Mouse (Mus musculus): ENCODE results near the gene Esp23. TPM values are rescaled to one million over a fixed set of nuclear protein-coding genes. Genes with fewer than 3 reads are reported as not detected.
"Not testable (repeated sequence)": the region's sequence is repeated elsewhere in the genome, so short reads cannot be mapped to it uniquely, and the experiment has no call there.

Gene Esp23
- polyA plus RNA-seq (2015; fragmentation: Nextera tagmentation; extraction: Ambion mirVana), result not detected in 2 replicates

GRCm38 (mm10) chr17:39076937-39077336 lies at the start of gene Esp23:
Gene Esp23, minus strand, starts transcription at chr17:39077037.
- Histone ChIP-seq H3K27ac (ENCODE audit: low read length) (no peak within 1 kb of the TSS), H3K27me3 (ENCODE audit: control insufficient read depth, insufficient read depth, low read depth, low read length) (no peaks in the 10 kb centered on the region), H3K4me1 (ENCODE audit: control insufficient read depth, insufficient read depth, low read length) (no peaks in the 10 kb centered on the region), H3K9me3 (replicated peaks; ENCODE audit: control insufficient read depth, low read length, poor library complexity, severe bottlenecking) (peaks cover 9% of the 10 kb centered on the region), H3K4me2 (ENCODE audit: low read length) (no peak within 1 kb of the TSS), H3K4me3 (ENCODE audit: low read depth, low read length) (no peak within 1 kb of the TSS), H3K9ac (ENCODE audit: low read depth, low read length) (no peak within 1 kb of the TSS), H3K36me3 (ENCODE audit: control insufficient read depth, insufficient read depth, low read length) (no peaks in the 10 kb centered on the region)
- WGBS, result 64% methylated on average over 1 of the region's 1 CpGs
- ATAC-seq, result no peak

- ATAC-seq; H3K27ac ChIP-seq (ENCODE audit: low read length); H3K27me3 ChIP-seq (ENCODE audit: control insufficient read depth, insufficient read depth, low read depth, low read length); H3K36me3 ChIP-seq (ENCODE audit: control insufficient read depth, insufficient read depth, low read length); H3K9ac ChIP-seq (ENCODE audit: low read depth, low read length); H3K4me2 ChIP-seq (ENCODE audit: low read length); H3K4me1 ChIP-seq (ENCODE audit: control insufficient read depth, insufficient read depth, low read length); H3K4me3 ChIP-seq (ENCODE audit: low read depth, low read length): not testable (repeated sequence)
- 71% methylated on average over 11 of the region's 11 CpGs for WGBS
- peaks cover 13% of the 10 kb centered on the region for H3K9me3 ChIP-seq (replicated peaks; ENCODE audit: control insufficient read depth, low read length, poor library complexity, severe bottlenecking)
These were observed 30.3 kb upstream of the Esp23 start for GRCm38 (mm10) chr17:39107126-39107525.

- 90% methylated on average over 1 of the region's 1 CpGs for WGBS
- Histone ChIP-seq H3K27ac (ENCODE audit: low read length) (no peak within 1 kb of the TSS), H3K4me3 (ENCODE audit: low read depth, low read length) (no peak within 1 kb of the TSS), H3K4me1 (ENCODE audit: control insufficient read depth, insufficient read depth, low read length) (no peaks in the 10 kb centered on the region), H3K9ac (ENCODE audit: low read depth, low read length) (no peak within 1 kb of the TSS), H3K27me3 (ENCODE audit: control insufficient read depth, insufficient read depth, low read depth, low read length) (no peaks in the 10 kb centered on the region), H3K9me3 (replicated peaks; ENCODE audit: control insufficient read depth, low read length, poor library complexity, severe bottlenecking) (no peaks in the 10 kb centered on the region), H3K36me3 (ENCODE audit: control insufficient read depth, insufficient read depth, low read length) (no peaks in the 10 kb centered on the region), H3K4me2 (ENCODE audit: low read length) (no peak within 1 kb of the TSS)
- no peak for ATAC-seq
These were observed 18.2 kb upstream of the Esp23 start, which contains the start of gene Esp22 for GRCm38 (mm10) chr17:39095034-39095433. Gene Esp22, plus strand, starts transcription at chr17:39095334.

- Histone ChIP-seq H3K4me2 (ENCODE audit: low read length) (no peak overlapping the region), H3K4me3 (ENCODE audit: low read depth, low read length) (no peak overlapping the region), H3K27me3 (ENCODE audit: control insufficient read depth, insufficient read depth, low read depth, low read length) (no peaks in the 10 kb centered on the region), H3K36me3 (ENCODE audit: control insufficient read depth, insufficient read depth, low read length) (no peaks in the 10 kb centered on the region), H3K9me3 (replicated peaks; ENCODE audit: control insufficient read depth, low read length, poor library complexity, severe bottlenecking) (peaks cover 9% of the 10 kb centered on the region; the same call in 1 of the 2 replicates), H3K9ac (ENCODE audit: low read depth, low read length) (no peak overlapping the region), H3K27ac (ENCODE audit: low read length) (no peak overlapping the region), H3K4me1 (ENCODE audit: control insufficient read depth, insufficient read depth, low read length) (no peaks in the 10 kb centered on the region)
- no peak for ATAC-seq
These were observed 13.2 kb downstream of the Esp23 start for GRCm38 (mm10) chr17:39063641-39064040.

- no peaks in the 10 kb centered on the region for H3K9me3 ChIP-seq (replicated peaks; ENCODE audit: control insufficient read depth, low read length, poor library complexity, severe bottlenecking)
- H3K27ac ChIP-seq (ENCODE audit: low read length), result no peak within 1 kb of the TSS
- H3K27me3 ChIP-seq (ENCODE audit: control insufficient read depth, insufficient read depth, low read depth, low read length), result no peaks in the 10 kb centered on the region
- H3K4me2 ChIP-seq (ENCODE audit: low read length), result no peak within 1 kb of the TSS
- H3K36me3 ChIP-seq (ENCODE audit: control insufficient read depth, insufficient read depth, low read length), result no peaks in the 10 kb centered on the region
- H3K4me1 ChIP-seq (ENCODE audit: control insufficient read depth, insufficient read depth, low read length), result no peaks in the 10 kb centered on the region
- no peak within 1 kb of the TSS for H3K9ac ChIP-seq (ENCODE audit: low read depth, low read length)
- no peak within 1 kb of the TSS for H3K4me3 ChIP-seq (ENCODE audit: low read depth, low read length)
- ATAC-seq, result no peak
These were observed 33.6 kb downstream of the Esp23 start, which contains the start of gene Gm21903 for GRCm38 (mm10) chr17:39043241-39043640. Gene Gm21903, minus strand, starts transcription at chr17:39043341.

- 84% methylated on average over 3 of the region's 3 CpGs for WGBS
- H3K27me3 ChIP-seq (ENCODE audit: control insufficient read depth, insufficient read depth, low read depth, low read length); H3K4me1 ChIP-seq (ENCODE audit: control insufficient read depth, insufficient read depth, low read length); H3K9me3 ChIP-seq (replicated peaks; ENCODE audit: control insufficient read depth, low read length, poor library complexity, severe bottlenecking); H3K4me3 ChIP-seq (ENCODE audit: low read depth, low read length); H3K27ac ChIP-seq (ENCODE audit: low read length); H3K9ac ChIP-seq (ENCODE audit: low read depth, low read length); ATAC-seq; H3K36me3 ChIP-seq (ENCODE audit: control insufficient read depth, insufficient read depth, low read length); H3K4me2 ChIP-seq (ENCODE audit: low read length): not testable (repeated sequence)
These were observed 40.4 kb downstream of the Esp23 start, which contains the start of gene Esp24 for GRCm38 (mm10) chr17:39036395-39036794. Gene Esp24, plus strand, starts transcription at chr17:39036695.

Other genes starting within 250 kb of the Esp23 start
- gene Esp24, start 40.3 kb downstream of the Esp23 start, polyA plus RNA-seq (2015; fragmentation: Nextera tagmentation; extraction: Ambion mirVana), result not detected in 2 replicates
- gene Gm21903, start 33.7 kb downstream of the Esp23 start, polyA plus RNA-seq (2015; fragmentation: Nextera tagmentation; extraction: Ambion mirVana), result not detected in 2 replicates
- not detected in 2 replicates for gene Esp22, start 18.3 kb upstream of the Esp23 start, polyA plus RNA-seq (2015; fragmentation: Nextera tagmentation; extraction: Ambion mirVana)

All from midbrain, embryonic 16.5 days (tissue).